Mouse (Mus musculus): ENCODE measurements around the gene 2700049A03Rik. TPM values are rescaled to one million over a fixed set of nuclear protein-coding genes. Genes with fewer than 3 reads are reported as not detected.

Gene 2700049A03Rik
- polyA plus RNA-seq, 1 experiment from 2014 or later = 2.4 TPM

- TF ChIP-seq CTCF (IDR thresholded peaks at IDR 0.05; ENCODE audit: low read depth) (no peak), EP300 (IDR thresholded peaks at IDR 0.05; ENCODE audit: low read depth) (no peak)
- 87% methylated on average over 5 of the region's 5 CpGs for WGBS (ENCODE audit: insufficient replicate concordance)
- Histone ChIP-seq H3K36me3 (replicated peaks; ENCODE audit: insufficient read depth, low read length) (no peaks in the 10 kb centered on the region), H3K27me3 (ENCODE audit: insufficient read depth, low read length) (no peaks in the 10 kb centered on the region), H3K27ac (ENCODE audit: low read depth) (no peak overlapping the region), H3K4me3 (ENCODE audit: low read depth, low read length) (no peak overlapping the region), H3K4me1 (ENCODE audit: insufficient read depth) (peaks cover 3% of the 10 kb centered on the region; the same call in 1 of the 2 replicates), H3K9ac (replicated peaks) (no peak overlapping the region), H3K4me2 (ENCODE audit: low read depth, low read length) (no peak overlapping the region), H3K9me3 (ENCODE audit: low read length) (no peaks in the 10 kb centered on the region)
- no peak for ATAC-seq
- no peak for DNase-seq
Observed at GRCm38 (mm10) chr12:71116411-71116810, 20.2 kb upstream of the 2700049A03Rik start.

DNA sequence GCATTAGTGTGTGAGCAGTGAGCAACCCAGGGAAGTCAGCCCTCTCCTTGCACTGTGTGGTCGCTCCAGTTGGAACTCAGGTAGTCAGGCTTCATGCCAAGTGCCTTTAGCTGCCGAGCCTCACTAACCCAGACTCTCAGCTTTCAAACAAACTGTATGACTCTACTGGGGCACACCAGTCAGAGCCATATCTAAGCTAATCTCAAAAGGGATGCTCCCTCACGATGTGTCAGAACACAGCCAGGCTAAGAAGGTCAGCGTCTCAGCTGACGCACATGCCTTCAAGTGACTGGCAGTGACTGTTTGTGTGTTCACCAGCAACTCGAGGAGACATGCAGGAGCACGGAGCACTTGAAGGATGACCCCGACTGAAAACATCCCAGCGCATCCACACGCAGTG is 13.9 kb upstream of the 2700049A03Rik start:
- Histone ChIP-seq H3K4me3 (ENCODE audit: low read depth, low read length) (no peak overlapping the region), H3K4me1 (ENCODE audit: insufficient read depth) (no peaks in the 10 kb centered on the region), H3K27ac (ENCODE audit: low read depth) (no peak overlapping the region), H3K9me3 (ENCODE audit: low read length) (no peaks in the 10 kb centered on the region), H3K9ac (replicated peaks) (no peak overlapping the region), H3K36me3 (replicated peaks; ENCODE audit: insufficient read depth, low read length) (peaks cover 26% of the 10 kb centered on the region), H3K4me2 (ENCODE audit: low read depth, low read length) (no peak overlapping the region), H3K27me3 (ENCODE audit: insufficient read depth, low read length) (no peaks in the 10 kb centered on the region)
- TF ChIP-seq CTCF (IDR thresholded peaks at IDR 0.05; ENCODE audit: low read depth) (no peak), EP300 (IDR thresholded peaks at IDR 0.05; ENCODE audit: low read depth) (no peak)
- ATAC-seq (no peak), DNase-seq (no peak)
- 80% methylated on average over 10 of the region's 10 CpGs for whole genome bisulfite sequencing (ENCODE audit: insufficient replicate concordance)

DNA sequence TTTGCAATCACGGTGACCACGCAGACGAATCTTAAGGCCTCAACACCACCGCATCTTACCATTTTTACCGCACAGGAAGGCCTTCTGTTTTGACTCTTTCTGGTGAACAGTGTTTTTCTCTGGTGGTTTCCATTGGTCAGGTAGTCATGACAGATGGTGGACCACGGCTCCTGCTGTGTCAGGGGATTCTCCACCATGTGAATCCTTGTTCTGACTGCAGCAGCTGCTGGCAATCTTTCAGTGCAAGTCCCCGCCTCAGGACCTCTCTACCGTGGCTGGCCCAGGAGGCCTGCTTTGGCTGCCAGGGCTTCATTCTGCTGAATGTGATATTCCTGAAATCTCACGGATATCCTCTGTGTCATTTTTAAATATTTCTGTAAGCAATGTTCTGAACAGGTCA is 13.4 kb upstream of the 2700049A03Rik start:
- ATAC-seq (no peak), DNase-seq (no peak)
- 83% methylated on average over 9 of the region's 9 CpGs for WGBS (ENCODE audit: insufficient replicate concordance)
- H3K36me3 ChIP-seq (replicated peaks; ENCODE audit: insufficient read depth, low read length) = peaks cover 29% of the 10 kb centered on the region
- no peak overlapping the region for H3K27ac ChIP-seq (ENCODE audit: low read depth)
- H3K4me1 ChIP-seq (ENCODE audit: insufficient read depth) = no peaks in the 10 kb centered on the region
- H3K9me3 ChIP-seq (ENCODE audit: low read length) = no peaks in the 10 kb centered on the region
- no peak overlapping the region for H3K9ac ChIP-seq (replicated peaks)
- H3K4me3 ChIP-seq (ENCODE audit: low read depth, low read length) = no peak overlapping the region
- no peaks in the 10 kb centered on the region for H3K27me3 ChIP-seq (ENCODE audit: insufficient read depth, low read length)
- TF ChIP-seq CTCF (IDR thresholded peaks at IDR 0.05; ENCODE audit: low read depth) (no peak), EP300 (IDR thresholded peaks at IDR 0.05; ENCODE audit: low read depth) (no peak)
- no peak overlapping the region for H3K4me2 ChIP-seq (ENCODE audit: low read depth, low read length)

DNA sequence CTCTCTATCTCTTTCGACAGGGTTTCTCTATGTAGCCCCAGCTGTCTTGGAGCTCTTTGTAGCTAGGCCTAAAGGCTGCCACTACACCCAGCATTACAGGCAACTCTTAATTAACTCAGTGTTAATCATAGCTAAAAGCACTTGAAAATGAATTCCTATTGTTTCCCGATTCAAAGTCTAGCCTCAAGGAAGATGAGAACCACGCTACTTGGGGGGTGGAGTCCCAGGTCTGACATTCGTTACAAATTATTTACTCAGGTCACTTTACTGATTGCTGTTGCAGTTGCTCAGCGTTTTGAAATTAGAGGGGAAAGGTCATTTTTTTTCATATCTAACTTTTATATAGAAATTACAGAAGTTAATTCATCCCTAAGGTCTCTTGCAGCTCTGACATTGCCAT is 1.1 kb upstream of the 2700049A03Rik start:
- 9% methylated on average over 5 of the region's 5 CpGs for WGBS (ENCODE audit: insufficient replicate concordance)

DNA sequence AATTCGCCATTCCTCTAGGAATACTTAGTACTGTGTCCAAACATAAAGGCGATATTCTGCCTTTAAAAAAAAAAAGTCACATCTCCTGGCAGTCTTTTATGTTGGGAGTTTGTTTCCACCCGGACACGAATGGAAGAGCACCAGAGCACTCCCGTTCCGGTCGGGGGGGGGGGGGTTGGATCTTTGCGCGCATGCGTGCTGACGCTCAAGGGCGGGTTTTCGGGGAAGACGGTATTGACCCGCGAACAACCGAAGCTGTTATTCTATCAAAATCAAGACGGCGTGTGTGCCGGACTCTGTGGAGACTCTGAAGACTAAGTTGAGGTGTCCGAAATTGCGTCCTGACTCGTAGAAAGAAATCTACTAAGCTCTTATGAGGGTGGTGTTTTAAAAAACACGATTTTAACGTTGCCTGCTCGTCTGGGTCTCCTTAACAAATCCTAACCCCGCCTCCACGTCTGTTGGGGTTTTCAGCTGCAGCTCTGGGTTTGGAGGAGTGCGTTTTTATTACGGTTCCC is 385 bp downstream of the 2700049A03Rik start:
- Histone ChIP-seq H3K27me3 (ENCODE audit: insufficient read depth, low read length) (no peaks in the 10 kb centered on the region), H3K4me2 (ENCODE audit: low read depth, low read length) (peak overlapping the region; percentile 99), H3K4me1 (ENCODE audit: insufficient read depth) (peaks cover 15% of the 10 kb centered on the region), H3K36me3 (replicated peaks; ENCODE audit: insufficient read depth, low read length) (peaks cover 24% of the 10 kb centered on the region), H3K27ac (ENCODE audit: low read depth) (peak overlapping the region; percentile 92), H3K9ac (replicated peaks) (peak overlapping the region; percentile 94), H3K9me3 (ENCODE audit: low read length) (no peaks in the 10 kb centered on the region), H3K4me3 (ENCODE audit: low read depth, low read length) (peak overlapping the region; percentile 82)
- DNase-seq (peak; percentile 95), ATAC-seq (peak; percentile 89)
- TF ChIP-seq EP300 (IDR thresholded peaks at IDR 0.05; ENCODE audit: low read depth) (no peak; the same call in 1 of the 2 replicates), CTCF (IDR thresholded peaks at IDR 0.05; ENCODE audit: low read depth) (no peak)
- 0% methylated on average over 30 of the region's 30 CpGs for WGBS (ENCODE audit: insufficient replicate concordance)

More for the DNA sequence above, 1.1 kb upstream of the 2700049A03Rik start:
- Histone ChIP-seq H3K9ac (replicated peaks) (peak overlapping the region; percentile 94), H3K9me3 (ENCODE audit: low read length) (no peaks in the 10 kb centered on the region), H3K36me3 (replicated peaks; ENCODE audit: insufficient read depth, low read length) (peaks cover 17% of the 10 kb centered on the region), H3K4me2 (ENCODE audit: low read depth, low read length) (peak overlapping the region; percentile 99), H3K4me1 (ENCODE audit: insufficient read depth) (peaks cover 15% of the 10 kb centered on the region), H3K27ac (ENCODE audit: low read depth) (peak overlapping the region; percentile 92; the same call in 1 of the 2 replicates), H3K4me3 (ENCODE audit: low read depth, low read length) (peak overlapping the region; percentile 82), H3K27me3 (ENCODE audit: insufficient read depth, low read length) (no peaks in the 10 kb centered on the region)
- no peak for TF ChIP-seq EP300 (IDR thresholded peaks at IDR 0.05; ENCODE audit: low read depth)
- no peak for TF ChIP-seq CTCF (IDR thresholded peaks at IDR 0.05; ENCODE audit: low read depth)
- ATAC-seq = no peak
- DNase-seq = no peak

- no peaks in the 10 kb centered on the region for H3K9me3 ChIP-seq (ENCODE audit: low read length)
- H3K27ac ChIP-seq (ENCODE audit: low read depth) = peak overlapping the region; percentile 92; the same call in 1 of the 2 replicates
- peaks cover 15% of the 10 kb centered on the region for H3K4me1 ChIP-seq (ENCODE audit: insufficient read depth)
- no peaks in the 10 kb centered on the region for H3K27me3 ChIP-seq (ENCODE audit: insufficient read depth, low read length)
- H3K4me2 ChIP-seq (ENCODE audit: low read depth, low read length) = peak overlapping the region; percentile 72
- TF ChIP-seq CTCF (IDR thresholded peaks at IDR 0.05; ENCODE audit: low read depth) (no peak), EP300 (IDR thresholded peaks at IDR 0.05; ENCODE audit: low read depth) (no peak)
- DNase-seq (no peak), ATAC-seq (no peak)
- H3K36me3 ChIP-seq (replicated peaks; ENCODE audit: insufficient read depth, low read length) = peaks cover 27% of the 10 kb centered on the region
- peak overlapping the region; percentile 94 for H3K9ac ChIP-seq (replicated peaks)
- 4% methylated on average over 11 of the region's 11 CpGs for WGBS (ENCODE audit: insufficient replicate concordance)
- H3K4me3 ChIP-seq (ENCODE audit: low read depth, low read length) = peak overlapping the region; percentile 82
Observed at GRCm38 (mm10) chr12:71137686-71138085, 1.0 kb downstream of the 2700049A03Rik start.
